Mouse (Mus musculus): Measurements from ENCODE around the gene Samd11. TPM values are rescaled to one million over a fixed set of nuclear protein-coding genes. Genes with fewer than 3 reads are reported as not detected.

Samd11 gene
- polyA plus RNA-seq, 1 experiment from 2014 or later = 1.3 TPM

GRCm38 (mm10) chr4:156217838-156218237, 37.6 kb downstream of the Samd11 start:
- Histone ChIP-seq H3K4me2 (ENCODE audit: low read depth, low read length) (no peak overlapping the region), H3K4me1 (ENCODE audit: control insufficient read depth, insufficient read depth, low read length) (no peaks in the 10 kb centered on the region), H3K27me3 (ENCODE audit: control insufficient read depth, insufficient read depth, low read length) (no peaks in the 10 kb centered on the region), H3K4me3 (replicated peaks; ENCODE audit: low read length) (no peak overlapping the region), H3K9me3 (replicated peaks; ENCODE audit: control insufficient read depth, low read length) (no peaks in the 10 kb centered on the region), H3K27ac (ENCODE audit: low read length) (no peak overlapping the region; the same call in 1 of the 2 replicates), H3K36me3 (ENCODE audit: control insufficient read depth, insufficient read depth, low read length) (no peaks in the 10 kb centered on the region), H3K9ac (ENCODE audit: low read length) (no peak overlapping the region)
- peak; percentile 35; the same call in 1 of the 2 replicates for ATAC-seq (ENCODE audit: insufficient read depth, low FRiP score)
- WGBS = 68% methylated on average over 16 of the region's 16 CpGs

GRCm38 (mm10) chr4:156217022-156217669, 38.3 kb downstream of the Samd11 start:
- ATAC-seq (ENCODE audit: insufficient read depth, low FRiP score) = no peak

GRCm38 (mm10) chr4:156216196-156216595, 39.3 kb downstream of the Samd11 start:
- Histone ChIP-seq H3K27me3 (ENCODE audit: control insufficient read depth, insufficient read depth, low read length) (no peaks in the 10 kb centered on the region), H3K4me2 (ENCODE audit: low read depth, low read length) (no peak overlapping the region), H3K4me3 (replicated peaks; ENCODE audit: low read length) (no peak overlapping the region), H3K9me3 (replicated peaks; ENCODE audit: control insufficient read depth, low read length) (no peaks in the 10 kb centered on the region), H3K27ac (ENCODE audit: low read length) (no peak overlapping the region), H3K4me1 (ENCODE audit: control insufficient read depth, insufficient read depth, low read length) (no peaks in the 10 kb centered on the region), H3K36me3 (ENCODE audit: control insufficient read depth, insufficient read depth, low read length) (no peaks in the 10 kb centered on the region), H3K9ac (ENCODE audit: low read length) (no peak overlapping the region)
- ATAC-seq (ENCODE audit: insufficient read depth, low FRiP score) = no peak
- 82% methylated on average over 2 of the region's 2 CpGs for WGBS

More at GRCm38 (mm10) chr4:156217022-156217669, 38.3 kb downstream of the Samd11 start:
- Histone ChIP-seq H3K27me3 (ENCODE audit: control insufficient read depth, insufficient read depth, low read length) (no peaks in the 10 kb centered on the region), H3K36me3 (ENCODE audit: control insufficient read depth, insufficient read depth, low read length) (no peaks in the 10 kb centered on the region), H3K4me1 (ENCODE audit: control insufficient read depth, insufficient read depth, low read length) (no peaks in the 10 kb centered on the region), H3K9ac (ENCODE audit: low read length) (no peak overlapping the region), H3K4me3 (replicated peaks; ENCODE audit: low read length) (no peak overlapping the region), H3K27ac (ENCODE audit: low read length) (no peak overlapping the region; the same call in 1 of the 2 replicates), H3K9me3 (replicated peaks; ENCODE audit: control insufficient read depth, low read length) (no peaks in the 10 kb centered on the region), H3K4me2 (ENCODE audit: low read depth, low read length) (no peak overlapping the region)
- WGBS = 75% methylated on average over 16 of the region's 16 CpGs

GRCm38 (mm10) chr4:156215649-156216048, 39.8 kb downstream of the Samd11 start, which contains the start of gene Perm1:
Perm1 (plus strand) TSS chr4:156215868.
- Histone ChIP-seq H3K36me3 (ENCODE audit: control insufficient read depth, insufficient read depth, low read length) (no peaks in the 10 kb centered on the region), H3K4me2 (ENCODE audit: low read depth, low read length) (no peak within 1 kb of the TSS), H3K27ac (ENCODE audit: low read length) (no peak within 1 kb of the TSS), H3K27me3 (ENCODE audit: control insufficient read depth, insufficient read depth, low read length) (no peaks in the 10 kb centered on the region), H3K4me3 (replicated peaks; ENCODE audit: low read length) (no peak within 1 kb of the TSS), H3K9ac (ENCODE audit: low read length) (no peak within 1 kb of the TSS), H3K4me1 (ENCODE audit: control insufficient read depth, insufficient read depth, low read length) (no peaks in the 10 kb centered on the region), H3K9me3 (replicated peaks; ENCODE audit: control insufficient read depth, low read length) (no peaks in the 10 kb centered on the region)
- WGBS = 72% methylated on average over 4 of the region's 4 CpGs
- ATAC-seq (ENCODE audit: insufficient read depth, low FRiP score) = 0 out of 2 replicates have a peak, but pooled peaks have one; percentile 15

- ATAC-seq (ENCODE audit: insufficient read depth, low FRiP score) = no peak
- no peaks in the 10 kb centered on the region for H3K36me3 ChIP-seq (ENCODE audit: control insufficient read depth, insufficient read depth, low read length)
- 91% methylated on average over 13 of the region's 13 CpGs for WGBS
- no peak overlapping the region for H3K4me2 ChIP-seq (ENCODE audit: low read depth, low read length)
- H3K9me3 ChIP-seq (replicated peaks; ENCODE audit: control insufficient read depth, low read length) = no peaks in the 10 kb centered on the region
- no peak overlapping the region for H3K27ac ChIP-seq (ENCODE audit: low read length)
- H3K27me3 ChIP-seq (ENCODE audit: control insufficient read depth, insufficient read depth, low read length) = no peaks in the 10 kb centered on the region
- H3K4me3 ChIP-seq (replicated peaks; ENCODE audit: low read length) = no peak overlapping the region
- no peaks in the 10 kb centered on the region for H3K4me1 ChIP-seq (ENCODE audit: control insufficient read depth, insufficient read depth, low read length)
- no peak overlapping the region for H3K9ac ChIP-seq (ENCODE audit: low read length)
These were observed 42.3 kb downstream of the Samd11 start for GRCm38 (mm10) chr4:156213134-156213533.

GRCm38 (mm10) chr4:156209963-156210635, 45.4 kb downstream of the Samd11 start:
- no peaks in the 10 kb centered on the region for H3K9me3 ChIP-seq (replicated peaks; ENCODE audit: control insufficient read depth, low read length)
- H3K27me3 ChIP-seq (ENCODE audit: control insufficient read depth, insufficient read depth, low read length) = 0 out of 2 replicates have a peak, but pooled peaks cover 2% of the 10 kb centered on the region
- H3K36me3 ChIP-seq (ENCODE audit: control insufficient read depth, insufficient read depth, low read length) = no peaks in the 10 kb centered on the region
- no peak overlapping the region for H3K4me2 ChIP-seq (ENCODE audit: low read depth, low read length)
- no peak overlapping the region for H3K9ac ChIP-seq (ENCODE audit: low read length)
- WGBS = 69% methylated on average over 13 of the region's 13 CpGs
- ATAC-seq (ENCODE audit: insufficient read depth, low FRiP score) = no peak
- no peaks in the 10 kb centered on the region for H3K4me1 ChIP-seq (ENCODE audit: control insufficient read depth, insufficient read depth, low read length)
- no peak overlapping the region for H3K27ac ChIP-seq (ENCODE audit: low read length)
- no peak overlapping the region for H3K4me3 ChIP-seq (replicated peaks; ENCODE audit: low read length)

- peaks cover 9% of the 10 kb centered on the region; the same call in 1 of the 2 replicates for H3K27me3 ChIP-seq (ENCODE audit: control insufficient read depth, insufficient read depth, low read length)
- no peak overlapping the region for H3K4me3 ChIP-seq (replicated peaks; ENCODE audit: low read length)
- 80% methylated on average over 4 of the region's 4 CpGs for WGBS
- H3K9me3 ChIP-seq (replicated peaks; ENCODE audit: control insufficient read depth, low read length) = no peaks in the 10 kb centered on the region
- ATAC-seq (ENCODE audit: insufficient read depth, low FRiP score) = no peak
- no peaks in the 10 kb centered on the region for H3K36me3 ChIP-seq (ENCODE audit: control insufficient read depth, insufficient read depth, low read length)
- 0 out of 2 replicates have a peak, but pooled peaks cover 1% of the 10 kb centered on the region for H3K4me1 ChIP-seq (ENCODE audit: control insufficient read depth, insufficient read depth, low read length)
- H3K27ac ChIP-seq (ENCODE audit: low read length) = no peak overlapping the region
- no peak overlapping the region for H3K4me2 ChIP-seq (ENCODE audit: low read depth, low read length)
- no peak overlapping the region for H3K9ac ChIP-seq (ENCODE audit: low read length)
These were observed 46.6 kb downstream of the Samd11 start for GRCm38 (mm10) chr4:156208872-156209271.

GRCm38 (mm10) chr4:156203413-156204131, 51.9 kb downstream of the Samd11 start:
- Histone ChIP-seq H3K9ac (ENCODE audit: low read length) (peak overlapping the region; percentile 82), H3K4me3 (replicated peaks; ENCODE audit: low read length) (peak overlapping the region; percentile 63), H3K27me3 (ENCODE audit: control insufficient read depth, insufficient read depth, low read length) (peaks cover 9% of the 10 kb centered on the region), H3K27ac (ENCODE audit: low read length) (peak overlapping the region; percentile 49), H3K36me3 (ENCODE audit: control insufficient read depth, insufficient read depth, low read length) (no peaks in the 10 kb centered on the region), H3K4me1 (ENCODE audit: control insufficient read depth, insufficient read depth, low read length) (peaks cover 10% of the 10 kb centered on the region; the same call in 1 of the 2 replicates), H3K4me2 (ENCODE audit: low read depth, low read length) (peak overlapping the region; percentile 96), H3K9me3 (replicated peaks; ENCODE audit: control insufficient read depth, low read length) (no peaks in the 10 kb centered on the region)
- peak; percentile 41; the same call in 1 of the 2 replicates for ATAC-seq (ENCODE audit: insufficient read depth, low FRiP score)
- under 1% methylated on average over 49 of the region's 49 CpGs for WGBS

Data from stomach, embryonic 16.5 days (tissue).